Mouse (Mus musculus) brown adipose tissue, adult 24 weeks (tissue): ENCODE measurements at regions not wholly inside any gene's neighbourhood (a gene's known extent, or its start where the extent isn't known, plus 50 kb on each side); places are given as distances from the start of the nearest gene placed in this dataset.

Experiments used
- H3K27ac ChIP-seq: fragments of 200-500 bp; replicated peaks from 2 replicates; pipeline ENCODE4 v1.5.1; 2012; ENCODE audit warnings: low read depth, mild to moderate bottlenecking, low read length
- H3K4me1 ChIP-seq: fragments of 200-500 bp; 2 replicates; pipeline ENCODE4 v1.6.1; 2012; ENCODE audit warnings: low read length, mixed read lengths; ENCODE audit not compliant: control insufficient read depth, insufficient read depth, insufficient read length
- H3K4me3 ChIP-seq: fragments of 200-500 bp; 2 replicates; pipeline ENCODE4 v1.5.1; 2012; ENCODE audit warnings: low read depth, mild to moderate bottlenecking, low read length, moderate library complexity; ENCODE audit not compliant: insufficient read depth

GRCm38 (mm10) chr15:67320292-67320691 lies 819.6 kb upstream of the Lrrc6 start:
- H3K4me3 ChIP-seq: no peak overlapping the region
- H3K27ac ChIP-seq: no peak overlapping the region

GRCm38 (mm10) chr15:67315202-67315601 lies 814.5 kb upstream of the Lrrc6 start:
- H3K27ac ChIP-seq: no peak overlapping the region
- H3K4me1 ChIP-seq: no peaks in the 10 kb centered on the region
- no peak overlapping the region for H3K4me3 ChIP-seq

More at GRCm38 (mm10) chr15:67320292-67320691, 819.6 kb upstream of the Lrrc6 start:
- no peaks in the 10 kb centered on the region for H3K4me1 ChIP-seq

- Histone ChIP-seq H3K4me1 (no peaks in the 10 kb centered on the region), H3K27ac (no peak overlapping the region), H3K4me3 (no peak overlapping the region)
Measured at GRCm38 (mm10) chr15:67313648-67314047, 812.9 kb upstream of the Lrrc6 start.

- Histone ChIP-seq H3K4me1 (peaks cover 12% of the 10 kb centered on the region), H3K27ac (no peak overlapping the region), H3K4me3 (no peak overlapping the region)
Measured at GRCm38 (mm10) chr15:67305681-67306080, 805.0 kb upstream of the Lrrc6 start.

- H3K4me3 ChIP-seq: no peak overlapping the region
- H3K4me1 ChIP-seq: peaks cover 12% of the 10 kb centered on the region
- H3K27ac ChIP-seq: no peak overlapping the region
Measured at GRCm38 (mm10) chr15:67303804-67304203, 803.1 kb upstream of the Lrrc6 start.

GRCm38 (mm10) chr15:67301871-67302363 lies 801.2 kb upstream of the Lrrc6 start:
- Histone ChIP-seq H3K4me3 (no peak overlapping the region), H3K4me1 (peaks cover 12% of the 10 kb centered on the region), H3K27ac (no peak overlapping the region)

- Histone ChIP-seq H3K4me3 (no peak overlapping the region), H3K4me1 (peaks cover 12% of the 10 kb centered on the region), H3K27ac (no peak overlapping the region)
Measured at GRCm38 (mm10) chr15:67301024-67301423, 800.3 kb upstream of the Lrrc6 start.

- H3K4me1 ChIP-seq: peaks cover 5% of the 10 kb centered on the region; the same call in 1 of the 2 replicates
- no peak overlapping the region for H3K4me3 ChIP-seq
- no peak overlapping the region for H3K27ac ChIP-seq
Measured at GRCm38 (mm10) chr15:67294797-67295196, 794.1 kb upstream of the Lrrc6 start.

GRCm38 (mm10) chr15:67289749-67290148 lies 789.0 kb upstream of the Lrrc6 start:
- Histone ChIP-seq H3K4me1 (peaks cover 5% of the 10 kb centered on the region; the same call in 1 of the 2 replicates), H3K4me3 (no peak overlapping the region), H3K27ac (no peak overlapping the region)

GRCm38 (mm10) chr15:67284941-67285340 lies 784.2 kb upstream of the Lrrc6 start:
- Histone ChIP-seq H3K27ac (no peak overlapping the region), H3K4me3 (no peak overlapping the region), H3K4me1 (no peaks in the 10 kb centered on the region; the same call in 1 of the 2 replicates)

GRCm38 (mm10) chr15:67283275-67283972 lies 782.7 kb upstream of the Lrrc6 start:
- Histone ChIP-seq H3K4me3 (no peak overlapping the region), H3K4me1 (no peaks in the 10 kb centered on the region), H3K27ac (no peak overlapping the region)

- no peaks in the 10 kb centered on the region for H3K4me1 ChIP-seq
- no peak overlapping the region for H3K4me3 ChIP-seq
Measured at GRCm38 (mm10) chr15:67278869-67279268, 778.2 kb upstream of the Lrrc6 start.

GRCm38 (mm10) chr15:67275058-67275457 lies 774.3 kb upstream of the Lrrc6 start:
- H3K27ac ChIP-seq: no peak overlapping the region
- no peak overlapping the region for H3K4me3 ChIP-seq
- no peaks in the 10 kb centered on the region for H3K4me1 ChIP-seq

More at GRCm38 (mm10) chr15:67278869-67279268, 778.2 kb upstream of the Lrrc6 start:
- H3K27ac ChIP-seq: no peak overlapping the region

GRCm38 (mm10) chr15:67272397-67272796 lies 771.7 kb upstream of the Lrrc6 start:
- Histone ChIP-seq H3K4me1 (no peaks in the 10 kb centered on the region), H3K4me3 (no peak overlapping the region), H3K27ac (no peak overlapping the region)

- Histone ChIP-seq H3K4me1 (no peaks in the 10 kb centered on the region), H3K27ac (peak overlapping the region; percentile 19), H3K4me3 (no peak overlapping the region; the same call in 1 of the 2 replicates)
Measured at GRCm38 (mm10) chr15:67263723-67264122, 763.0 kb upstream of the Lrrc6 start.

GRCm38 (mm10) chr15:67263313-67263712 lies 762.6 kb upstream of the Lrrc6 start:
- no peaks in the 10 kb centered on the region for H3K4me1 ChIP-seq
- no peak overlapping the region for H3K4me3 ChIP-seq
- H3K27ac ChIP-seq: peak overlapping the region; percentile 23; the same call in 1 of the 2 replicates
